Mouse (Mus musculus) naive thymus-derived CD4-positive, alpha-beta T cell, adult 2 months (primary cell): ENCODE results near the gene Jsrp1.
"Not testable (repeated sequence)": the region's sequence is repeated elsewhere in the genome, so short reads cannot be mapped to it uniquely, and the experiment has no call there.

Experiments
- DNase-seq: peaks from one replicate; pipeline ENCODE4 v3.0.0-alpha.2; 2011; ENCODE audit warnings: low read depth

The Jsrp1 gene

GRCm38 (mm10) chr10:80832818-80833217 lies 19.5 kb upstream of the Jsrp1 start:
- DNase-seq = no peak

- DNase-seq = peak; percentile 40
These were observed 17.8 kb upstream of the Jsrp1 start for GRCm38 (mm10) chr10:80831136-80831535.

GRCm38 (mm10) chr10:80829359-80830278 lies 16.3 kb upstream of the Jsrp1 start:
- DNase-seq = no peak

GRCm38 (mm10) chr10:80828587-80828986 lies 15.3 kb upstream of the Jsrp1 start:
- DNase-seq = not testable (repeated sequence)

- no peak for DNase-seq
These were observed 14.6 kb upstream of the Jsrp1 start for GRCm38 (mm10) chr10:80827870-80828420.

- no peak for DNase-seq
These were observed 14.0 kb upstream of the Jsrp1 start for GRCm38 (mm10) chr10:80827063-80827869.

- DNase-seq = peak; percentile 99
These were observed 13.1 kb upstream of the Jsrp1 start, which contains the start of gene Oaz1 for GRCm38 (mm10) chr10:80826151-80827062. Gene Oaz1 (plus strand): TSS chr10:80826656.

- DNase-seq = no peak
These were observed 11.5 kb upstream of the Jsrp1 start for GRCm38 (mm10) chr10:80824827-80825226.

- DNase-seq = peak; percentile 59
These were observed 10.7 kb upstream of the Jsrp1 start for GRCm38 (mm10) chr10:80823847-80824643.

GRCm38 (mm10) chr10:80823316-80823715 lies 10.0 kb upstream of the Jsrp1 start:
- DNase-seq = no peak

GRCm38 (mm10) chr10:80822528-80822927 lies 9.2 kb upstream of the Jsrp1 start:
- DNase-seq = no peak

GRCm38 (mm10) chr10:80821991-80822390 lies 8.7 kb upstream of the Jsrp1 start:
- DNase-seq = peak; percentile 66

GRCm38 (mm10) chr10:80819406-80819805 lies 6.1 kb upstream of the Jsrp1 start:
- no peak for DNase-seq

- no peak for DNase-seq
These were observed 5.4 kb upstream of the Jsrp1 start for GRCm38 (mm10) chr10:80818599-80819281.

- not testable (repeated sequence) for DNase-seq
These were observed 4.7 kb upstream of the Jsrp1 start for GRCm38 (mm10) chr10:80817955-80818354.

- DNase-seq = no peak
These were observed 3.9 kb upstream of the Jsrp1 start for GRCm38 (mm10) chr10:80817164-80817563.

- DNase-seq = not testable (repeated sequence)
These were observed 3.0 kb upstream of the Jsrp1 start for GRCm38 (mm10) chr10:80816303-80816702.

GRCm38 (mm10) chr10:80814800-80815199 lies 1.5 kb upstream of the Jsrp1 start:
- DNase-seq = no peak

GRCm38 (mm10) chr10:80812391-80813041 lies 782 bp downstream of the Jsrp1 start:
- DNase-seq = no peak
